Mouse (Mus musculus): ENCODE data around the gene Man1b1. TPM values are rescaled to one million over a fixed set of nuclear protein-coding genes. Genes with fewer than 3 reads are reported as not detected.

Gene Man1b1
- polyA plus RNA-seq, 1 experiment: 57.3 TPM

DNA sequence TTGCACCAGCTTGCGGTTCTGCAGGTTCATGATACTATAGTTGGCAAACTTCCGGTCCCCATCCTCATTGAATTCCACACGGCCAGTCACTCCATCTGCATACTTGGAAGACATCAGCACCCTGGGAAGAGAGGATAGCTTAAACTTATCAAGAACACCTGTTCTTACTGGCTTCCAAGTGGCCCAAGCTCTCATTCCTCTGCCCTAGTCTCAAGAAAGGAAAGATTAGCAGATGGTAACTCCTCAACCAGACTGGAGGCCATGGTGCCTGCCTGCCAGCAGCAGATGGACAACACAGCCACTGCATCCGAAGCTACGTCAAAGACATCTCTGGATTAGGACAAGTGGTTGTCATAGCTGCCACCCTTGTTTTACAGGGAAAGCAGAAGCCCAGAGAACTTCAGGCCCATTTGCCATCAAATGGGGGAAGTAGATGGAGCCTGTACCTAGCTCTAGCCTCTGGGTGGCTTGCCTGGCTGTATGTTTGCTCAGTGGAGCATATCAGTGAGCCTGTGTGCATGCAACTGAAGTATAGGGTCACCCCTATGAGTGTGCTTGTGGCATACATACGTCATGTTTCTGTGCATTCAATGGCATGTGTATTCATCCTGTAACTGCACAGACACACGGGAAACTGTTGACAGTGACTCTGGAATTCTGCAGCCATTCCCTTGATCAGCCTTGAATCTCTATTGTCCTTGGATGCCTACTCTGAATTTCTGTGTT lies 28.0 kb upstream of the Man1b1 start:
- H3K9me3 ChIP-seq (replicated peaks; ENCODE audit: control insufficient read depth, insufficient read depth, low read length, poor library complexity, severe bottlenecking): no peaks in the 10 kb centered on the region
- no peaks in the 10 kb centered on the region for H3K27me3 ChIP-seq (ENCODE audit: control insufficient read depth, insufficient read depth, low read length, poor library complexity, severe bottlenecking)
- H3K9ac ChIP-seq (ENCODE audit: low read depth, poor library complexity, severe bottlenecking): no peak overlapping the region
- H3K4me1 ChIP-seq (ENCODE audit: control insufficient read depth, insufficient read depth, low read length): no peaks in the 10 kb centered on the region
- TF ChIP-seq CTCF (IDR thresholded peaks at IDR 0.05; ENCODE audit: low read depth, low read length): no peak
- no peak for TF ChIP-seq EP300 (IDR thresholded peaks at IDR 0.05; ENCODE audit: insufficient read depth, low read depth, low read length)
- TF ChIP-seq POLR2A (IDR thresholded peaks at IDR 0.05; ENCODE audit: insufficient read depth, low read length): no peak
- H3K36me3 ChIP-seq (ENCODE audit: control insufficient read depth, insufficient read depth, low read length, poor library complexity, severe bottlenecking): no peaks in the 10 kb centered on the region
- H3K4me3 ChIP-seq (ENCODE audit: low read depth, low read length): no peak overlapping the region
- no peak overlapping the region for H3K27ac ChIP-seq (ENCODE audit: insufficient read depth, low read length)

DNA sequence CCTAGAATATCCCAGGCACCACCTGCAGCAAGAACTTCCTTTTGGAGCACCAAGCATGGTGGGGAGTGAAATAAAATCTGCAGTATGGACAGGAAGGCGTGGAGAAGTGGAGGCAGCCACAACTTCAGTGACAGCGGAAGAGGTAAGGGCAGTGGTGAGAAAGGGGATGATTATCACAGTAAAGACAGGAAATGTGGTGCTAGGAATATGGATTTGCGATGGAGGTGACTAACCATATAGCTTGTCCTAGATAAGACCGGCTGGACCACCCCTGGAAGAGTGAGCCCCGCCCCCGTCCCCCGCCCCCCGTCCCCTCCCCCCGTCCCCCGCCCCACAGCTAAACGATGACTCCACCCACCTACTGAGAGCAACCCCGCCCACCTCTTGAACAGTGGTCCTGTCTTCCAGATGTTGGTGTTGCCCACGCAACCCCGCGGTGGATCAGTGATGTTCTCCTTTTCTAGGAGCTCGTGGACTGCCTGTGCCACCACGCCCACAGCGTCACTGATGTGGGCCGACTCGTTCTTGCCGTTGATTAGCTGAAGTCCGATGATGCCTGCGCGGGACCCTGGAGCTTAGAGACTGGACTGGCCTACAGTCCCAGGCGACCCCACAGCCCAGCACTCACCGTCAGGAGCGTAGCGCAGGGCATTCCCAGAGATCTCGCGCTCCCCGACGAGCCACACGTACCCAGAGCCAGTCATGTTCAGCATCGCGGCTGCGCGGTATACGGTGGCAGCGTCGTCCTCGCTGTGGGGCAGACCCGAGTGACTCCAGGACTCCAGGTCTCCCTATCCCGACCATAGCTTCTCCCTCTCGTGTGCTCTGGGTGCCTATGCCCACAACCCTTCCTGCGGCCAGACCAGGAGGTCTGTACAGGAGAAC lies 27.2 kb upstream of the Man1b1 start:
- Histone ChIP-seq H3K4me1 (ENCODE audit: control insufficient read depth, insufficient read depth, low read length) (no peaks in the 10 kb centered on the region), H3K27ac (ENCODE audit: insufficient read depth, low read length) (no peak overlapping the region), H3K9ac (ENCODE audit: low read depth, poor library complexity, severe bottlenecking) (no peak overlapping the region), H3K36me3 (ENCODE audit: control insufficient read depth, insufficient read depth, low read length, poor library complexity, severe bottlenecking) (no peaks in the 10 kb centered on the region), H3K4me3 (ENCODE audit: low read depth, low read length) (peak overlapping the region; percentile 54), H3K27me3 (ENCODE audit: control insufficient read depth, insufficient read depth, low read length, poor library complexity, severe bottlenecking) (no peaks in the 10 kb centered on the region), H3K9me3 (replicated peaks; ENCODE audit: control insufficient read depth, insufficient read depth, low read length, poor library complexity, severe bottlenecking) (no peaks in the 10 kb centered on the region)
- TF ChIP-seq CTCF (IDR thresholded peaks at IDR 0.05; ENCODE audit: low read depth, low read length) (no peak), POLR2A (IDR thresholded peaks at IDR 0.05; ENCODE audit: insufficient read depth, low read length) (no peak), EP300 (IDR thresholded peaks at IDR 0.05; ENCODE audit: insufficient read depth, low read depth, low read length) (no peak)

DNA sequence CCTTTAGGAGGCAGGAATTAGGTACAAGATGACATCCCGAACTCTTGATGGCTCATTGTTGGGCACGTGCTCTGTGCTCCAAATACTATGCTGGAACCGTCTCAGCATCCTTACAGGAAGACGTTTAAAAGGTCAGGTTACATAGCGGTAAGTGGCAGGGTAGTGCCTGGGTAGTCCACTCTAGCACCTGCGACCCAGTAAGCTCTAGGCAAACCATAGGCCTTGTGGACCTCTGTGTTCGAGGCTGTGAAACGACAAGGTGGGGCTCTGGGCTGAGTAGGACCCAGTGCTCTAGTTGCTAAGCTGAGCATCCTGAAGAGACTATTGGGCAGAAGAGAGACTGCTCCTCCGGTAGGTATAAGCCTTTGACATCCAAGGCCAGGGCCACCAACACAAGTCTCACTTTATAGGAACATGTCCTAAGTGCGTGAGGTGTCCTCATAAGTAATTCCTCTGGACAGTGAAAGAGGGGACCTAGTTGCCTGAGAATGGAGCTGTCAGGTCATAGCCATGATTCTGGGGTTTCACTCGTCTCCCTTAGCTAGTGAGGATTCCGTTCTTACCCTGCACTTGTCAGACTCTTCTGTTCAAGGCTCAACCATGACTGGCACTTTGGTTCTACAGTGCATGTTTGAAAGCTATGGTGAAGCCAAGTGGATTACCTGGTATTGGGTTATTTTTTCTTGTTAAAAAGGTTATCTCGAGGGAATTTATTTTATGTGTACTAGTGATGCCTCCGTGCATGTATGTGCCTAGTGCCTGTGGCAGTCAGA lies 26.4 kb upstream of the Man1b1 start:
- TF ChIP-seq POLR2A (IDR thresholded peaks at IDR 0.05; ENCODE audit: insufficient read depth, low read length) (no peak), CTCF (IDR thresholded peaks at IDR 0.05; ENCODE audit: low read depth, low read length) (no peak), EP300 (IDR thresholded peaks at IDR 0.05; ENCODE audit: insufficient read depth, low read depth, low read length) (no peak)
- Histone ChIP-seq H3K4me3 (ENCODE audit: low read depth, low read length) (peak overlapping the region; percentile 54; the same call in 1 of the 2 replicates), H3K27me3 (ENCODE audit: control insufficient read depth, insufficient read depth, low read length, poor library complexity, severe bottlenecking) (no peaks in the 10 kb centered on the region), H3K9me3 (replicated peaks; ENCODE audit: control insufficient read depth, insufficient read depth, low read length, poor library complexity, severe bottlenecking) (no peaks in the 10 kb centered on the region), H3K36me3 (ENCODE audit: control insufficient read depth, insufficient read depth, low read length, poor library complexity, severe bottlenecking) (no peaks in the 10 kb centered on the region), H3K9ac (ENCODE audit: low read depth, poor library complexity, severe bottlenecking) (no peak overlapping the region), H3K27ac (ENCODE audit: insufficient read depth, low read length) (no peak overlapping the region), H3K4me1 (ENCODE audit: control insufficient read depth, insufficient read depth, low read length) (no peaks in the 10 kb centered on the region)

DNA sequence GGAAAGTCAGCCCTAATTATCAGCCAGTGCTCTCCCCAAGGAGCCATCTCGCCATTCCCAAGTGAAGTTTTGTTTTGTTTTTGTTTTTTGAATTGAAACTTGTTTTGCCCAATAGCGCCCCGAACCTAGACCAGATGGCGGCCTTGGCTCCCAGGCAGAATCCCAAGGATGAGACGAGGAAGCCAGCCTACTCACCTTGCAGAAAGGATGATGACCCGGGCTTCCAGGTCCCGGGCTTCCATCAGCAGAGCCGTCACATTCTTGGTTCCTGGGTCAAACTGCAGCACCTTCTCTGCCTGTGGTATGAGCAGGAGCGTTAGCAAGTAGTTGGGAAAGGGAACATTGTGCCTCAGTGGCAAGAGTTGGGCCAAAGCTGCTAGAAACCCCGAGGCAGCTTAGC lies 22.0 kb upstream of the Man1b1 start:
- Histone ChIP-seq H3K9ac (ENCODE audit: low read depth, poor library complexity, severe bottlenecking) (no peak overlapping the region), H3K27ac (ENCODE audit: insufficient read depth, low read length) (no peak overlapping the region), H3K4me3 (ENCODE audit: low read depth, low read length) (peak overlapping the region; percentile 51), H3K36me3 (ENCODE audit: control insufficient read depth, insufficient read depth, low read length, poor library complexity, severe bottlenecking) (no peaks in the 10 kb centered on the region), H3K4me1 (ENCODE audit: control insufficient read depth, insufficient read depth, low read length) (no peaks in the 10 kb centered on the region), H3K9me3 (replicated peaks; ENCODE audit: control insufficient read depth, insufficient read depth, low read length, poor library complexity, severe bottlenecking) (no peaks in the 10 kb centered on the region), H3K27me3 (ENCODE audit: control insufficient read depth, insufficient read depth, low read length, poor library complexity, severe bottlenecking) (no peaks in the 10 kb centered on the region)
- TF ChIP-seq EP300 (IDR thresholded peaks at IDR 0.05; ENCODE audit: insufficient read depth, low read depth, low read length): no peak
- TF ChIP-seq CTCF (IDR thresholded peaks at IDR 0.05; ENCODE audit: low read depth, low read length): no peak
- TF ChIP-seq POLR2A (IDR thresholded peaks at IDR 0.05; ENCODE audit: insufficient read depth, low read length): no peak

DNA sequence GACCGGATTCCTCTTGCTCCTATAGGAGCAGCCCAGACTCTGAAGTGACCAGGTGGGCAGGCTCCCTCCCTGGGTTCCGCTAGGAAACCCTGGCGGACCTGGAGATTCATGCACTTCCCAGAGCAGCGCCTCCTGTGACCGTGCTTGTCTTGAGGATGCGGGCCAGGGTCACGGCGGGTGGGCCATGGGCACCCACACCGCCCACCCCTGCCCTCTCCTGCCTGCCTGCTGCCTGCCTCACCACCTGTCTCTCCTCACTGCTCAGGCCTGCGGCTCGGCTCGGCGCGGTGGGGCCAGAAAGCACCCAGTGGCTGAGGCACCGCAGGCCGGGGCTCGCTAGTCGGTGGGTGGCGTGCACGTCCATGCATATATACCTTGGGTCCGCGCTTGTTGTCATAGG lies 21.2 kb upstream of the Man1b1 start:
- Histone ChIP-seq H3K4me1 (ENCODE audit: control insufficient read depth, insufficient read depth, low read length) (no peaks in the 10 kb centered on the region), H3K27ac (ENCODE audit: insufficient read depth, low read length) (no peak overlapping the region), H3K27me3 (ENCODE audit: control insufficient read depth, insufficient read depth, low read length, poor library complexity, severe bottlenecking) (no peaks in the 10 kb centered on the region), H3K9ac (ENCODE audit: low read depth, poor library complexity, severe bottlenecking) (peak overlapping the region; percentile 39), H3K36me3 (ENCODE audit: control insufficient read depth, insufficient read depth, low read length, poor library complexity, severe bottlenecking) (no peaks in the 10 kb centered on the region), H3K4me3 (ENCODE audit: low read depth, low read length) (peak overlapping the region; percentile 90), H3K9me3 (replicated peaks; ENCODE audit: control insufficient read depth, insufficient read depth, low read length, poor library complexity, severe bottlenecking) (no peaks in the 10 kb centered on the region)
- TF ChIP-seq EP300 (IDR thresholded peaks at IDR 0.05; ENCODE audit: insufficient read depth, low read depth, low read length): no peak
- TF ChIP-seq CTCF (IDR thresholded peaks at IDR 0.05; ENCODE audit: low read depth, low read length): no peak
- no peak for TF ChIP-seq POLR2A (IDR thresholded peaks at IDR 0.05; ENCODE audit: insufficient read depth, low read length)
